32 mouse cellular contexts compared by ENCODE assay signal in genomic region chr10:5097754-5098137, GRCm38 (mm10). TPM values are rescaled to one million over a fixed set of nuclear protein-coding genes. Genes with fewer than 3 reads are reported as not detected.
"Had no signal": no experiment of that assay in that cellular context is flagged by ENCODE, and none has a peak within 500 bp of the region (broad histone marks: within the 10 kb centered on the region; RNA-seq: fewer than 3 reads in every experiment).

No protein-coding gene starts in this region.

- H3K9ac ChIP-seq: heart, embryonic 12.5 days; heart, embryonic 13.5 days; heart, embryonic 15.5 days; hindbrain, embryonic 12.5 days; hindbrain, embryonic 13.5 days; hindbrain, embryonic 14.5 days; hindbrain, embryonic 15.5 days; intestine, embryonic 15.5 days; kidney, embryonic 15.5 days had no signal

- H3K36me3 ChIP-seq: hindbrain, embryonic 10.5 days; hindbrain, embryonic 12.5 days; kidney, embryonic 15.5 days had no signal

- DNase-seq: kidney, adult 11 months; kidney, adult 18-20 months; kidney, adult 2 months; kidney, adult 8-10 months; kidney, adult 9 months had no signal

- H3K4me3 ChIP-seq: heart, embryonic 10.5 days; heart, embryonic 12.5 days; heart, embryonic 13.5 days; heart, embryonic 15.5 days; hindbrain, embryonic 10.5 days; hindbrain, embryonic 12.5 days; hindbrain, embryonic 13.5 days; hindbrain, embryonic 15.5 days; intestine, embryonic 15.5 days; kidney, embryonic 15.5 days; layer of hippocampus, adult 2 months had no signal

- H3K9me3 ChIP-seq: heart, embryonic 10.5 days; heart, embryonic 12.5 days; heart, embryonic 13.5 days; heart, embryonic 15.5 days; hindbrain, embryonic 10.5 days; hindbrain, embryonic 12.5 days; hindbrain, embryonic 13.5 days; hindbrain, embryonic 15.5 days; intestine, embryonic 15.5 days; kidney, embryonic 15.5 days had no signal

- H3K27ac ChIP-seq: heart, embryonic 10.5 days; heart, embryonic 13.5 days; heart, embryonic 15.5 days; hindbrain, embryonic 10.5 days; hindbrain, embryonic 12.5 days; hindbrain, embryonic 13.5 days; hindbrain, embryonic 14.5 days; hindbrain, embryonic 15.5 days; hindbrain, postnatal 0 days; intestine, embryonic 15.5 days; kidney, postnatal 0 days; layer of hippocampus, adult 2 months had no signal

- H3K4me1 ChIP-seq: heart, embryonic 10.5 days; heart, embryonic 12.5 days; heart, embryonic 13.5 days; heart, embryonic 15.5 days; hindbrain, embryonic 10.5 days; hindbrain, embryonic 12.5 days; hindbrain, embryonic 13.5 days; hindbrain, embryonic 15.5 days; intestine, embryonic 15.5 days had no signal

- H3K4me2 ChIP-seq: heart, embryonic 11.5 days; heart, embryonic 12.5 days; heart, embryonic 13.5 days; heart, embryonic 15.5 days; hindbrain, embryonic 12.5 days; hindbrain, embryonic 13.5 days; hindbrain, embryonic 14.5 days; hindbrain, embryonic 15.5 days; intestine, embryonic 15.5 days; kidney, embryonic 15.5 days had no signal

- H3K27me3 ChIP-seq: heart, embryonic 12.5 days; heart, embryonic 13.5 days; heart, embryonic 15.5 days; hindbrain, embryonic 12.5 days; hindbrain, embryonic 13.5 days; hindbrain, embryonic 15.5 days; intestine, embryonic 15.5 days; kidney, embryonic 15.5 days had no signal

- ATAC-seq: hindbrain, postnatal 0 days; inflammation-experienced regulatory T-cells, adult 6 months; intestine, embryonic 15.5 days; intestine, embryonic 16.5 days; intestine, postnatal 0 days had no signal

RNA-seq across cellular contexts. Expression of gene Gm10097, which starts 28.8 kb away (rescaled TPM):
- total RNA-seq: hematopoietic stem cell, adult 5-6 weeks; hindbrain, postnatal 0 days; layer of hippocampus, adult 18-20 months; layer of hippocampus, adult 2 months; layer of hippocampus, adult 8-10 months; layer of hippocampus, postnatal 10 days; layer of hippocampus, postnatal 14 days; layer of hippocampus, postnatal 25 days; layer of hippocampus, postnatal 36 days had no signal
- polyA plus RNA-seq: kidney, adult 2 months; kidney, embryonic 16.5 days; kidney, postnatal 0 days; large intestine, adult 2 months had no signal
